Mouse (Mus musculus): ENCODE data around the gene Cd3e.

DNA sequence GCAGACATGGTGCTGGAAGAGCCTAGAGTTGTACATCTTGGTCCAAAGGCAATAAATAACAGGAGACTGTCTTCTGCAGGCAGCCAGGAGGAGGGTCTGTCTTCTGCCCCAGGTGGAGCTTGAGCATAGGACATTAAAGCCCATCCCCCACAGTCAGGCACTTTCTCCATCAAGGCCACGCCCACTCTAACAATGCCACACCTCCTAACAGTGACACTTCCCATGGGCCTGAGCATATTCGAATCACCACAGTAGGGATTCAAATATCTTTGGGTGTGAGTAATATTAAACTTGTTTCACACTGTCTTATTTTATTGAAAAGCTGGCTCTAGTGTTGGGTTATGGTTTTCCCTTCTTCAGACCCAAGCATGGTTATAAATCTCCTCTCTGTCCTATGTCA lies 17.6 kb downstream of the Cd3e start:
- TF ChIP-seq POLR2A (IDR thresholded peaks at IDR 0.05; ENCODE audit: borderline replicate concordance, extremely low read depth, low read depth, low read length) = no peak
- TF ChIP-seq CTCF (IDR thresholded peaks at IDR 0.05; ENCODE audit: insufficient read depth, low read length) = no peak
